Mouse (Mus musculus): Measurements from ENCODE around the gene Cyp4a12a. TPM values are rescaled to one million over a fixed set of nuclear protein-coding genes. Genes with fewer than 3 reads are reported as not detected.
"Not testable (repeated sequence)": the region's sequence is repeated elsewhere in the genome, so short reads cannot be mapped to it uniquely, and the experiment has no call there.

Gene Cyp4a12a
- total and polyA plus RNA-seq, 3 experiments = not detected

DNA sequence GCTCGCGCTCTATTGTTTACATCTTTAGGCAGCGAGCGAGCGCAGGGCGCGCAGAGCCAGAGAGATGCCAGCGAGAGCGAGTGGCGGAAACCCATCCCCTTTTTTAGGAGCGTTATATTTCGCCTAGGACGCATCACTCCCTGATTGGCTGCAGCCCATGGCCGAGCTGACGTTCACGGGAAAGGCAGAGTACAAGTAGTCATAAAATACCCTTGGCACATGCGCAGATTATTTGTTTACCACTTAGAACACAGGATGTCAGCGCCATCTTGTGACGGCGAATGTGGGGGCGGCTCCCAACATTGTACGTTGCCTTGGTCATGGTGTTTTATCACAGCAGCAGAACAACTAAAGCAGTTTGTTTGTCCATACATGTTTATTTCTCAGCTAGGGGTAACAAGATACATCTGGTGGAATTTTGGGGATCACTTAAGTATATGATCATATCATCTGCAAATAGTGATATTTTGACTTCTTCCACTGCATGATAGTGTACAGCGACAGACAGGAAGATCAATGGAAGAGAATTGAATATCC lies 17.5 kb upstream of the Cyp4a12a start:
- H3K27ac ChIP-seq (ENCODE audit: insufficient read depth, low read depth); H3K9ac ChIP-seq (ENCODE audit: insufficient read depth, low read depth); H3K4me3 ChIP-seq (replicated peaks in 1 of 3; ENCODE audit: low read depth in 2 of 3, low read length in 2 of 3, poor library complexity in 1 of 3); in situ Hi-C loops (cut with MboI; ENCODE audit: low pct_ligation_motif_present, low pct_unique_long_range_greater_than_20kb, low sequenced_read_pairs); H3K36me3 ChIP-seq (replicated peaks in 1 of 2; ENCODE audit: control insufficient read depth in 1 of 2, insufficient read depth in 1 of 2, low read length in 1 of 2); DNase-seq (ENCODE audit: extremely low read depth); dilution Hi-C loops (cut with MboI; ENCODE audit: extremely low pct_ligation_motif_present, extremely low pct_unique_long_range_greater_than_20kb, low sequenced_read_pairs); H3K4me2 ChIP-seq (ENCODE audit: insufficient read depth, low read depth, poor library complexity, severe bottlenecking); H3K4me1 ChIP-seq (ENCODE audit: control insufficient read depth in 1 of 2, insufficient read depth in 2 of 2); H3K9me3 ChIP-seq (replicated peaks; ENCODE audit: low read length); H3K79me2 ChIP-seq (replicated peaks; ENCODE audit: control insufficient read depth, extremely low read depth, insufficient read depth, poor library complexity, severe bottlenecking): not testable (repeated sequence)
- H3K27me3 ChIP-seq (replicated peaks) = peaks cover 15% of the 10 kb centered on the region

GRCm38 (mm10) chr4:115325722-115326121 lies 26.9 kb downstream of the Cyp4a12a start:
- H3K9ac ChIP-seq (ENCODE audit: insufficient read depth, low read depth); dilution Hi-C loops (cut with MboI; ENCODE audit: extremely low pct_ligation_motif_present, extremely low pct_unique_long_range_greater_than_20kb, low sequenced_read_pairs); H3K4me1 ChIP-seq (ENCODE audit: control insufficient read depth in 1 of 2, insufficient read depth in 2 of 2); H3K36me3 ChIP-seq (replicated peaks in 1 of 2; ENCODE audit: control insufficient read depth in 1 of 2, insufficient read depth in 1 of 2, low read length in 1 of 2); DNase-seq (ENCODE audit: extremely low read depth); H3K9me3 ChIP-seq (replicated peaks; ENCODE audit: low read length); H3K27me3 ChIP-seq (replicated peaks); H3K27ac ChIP-seq (ENCODE audit: insufficient read depth, low read depth); H3K4me2 ChIP-seq (ENCODE audit: insufficient read depth, low read depth, poor library complexity, severe bottlenecking); in situ Hi-C loops (cut with MboI; ENCODE audit: low pct_ligation_motif_present, low pct_unique_long_range_greater_than_20kb, low sequenced_read_pairs); H3K79me2 ChIP-seq (replicated peaks; ENCODE audit: control insufficient read depth, extremely low read depth, insufficient read depth, poor library complexity, severe bottlenecking); H3K4me3 ChIP-seq (replicated peaks in 1 of 3; ENCODE audit: low read depth in 2 of 3, low read length in 2 of 3, poor library complexity in 1 of 3): not testable (repeated sequence)

DNA sequence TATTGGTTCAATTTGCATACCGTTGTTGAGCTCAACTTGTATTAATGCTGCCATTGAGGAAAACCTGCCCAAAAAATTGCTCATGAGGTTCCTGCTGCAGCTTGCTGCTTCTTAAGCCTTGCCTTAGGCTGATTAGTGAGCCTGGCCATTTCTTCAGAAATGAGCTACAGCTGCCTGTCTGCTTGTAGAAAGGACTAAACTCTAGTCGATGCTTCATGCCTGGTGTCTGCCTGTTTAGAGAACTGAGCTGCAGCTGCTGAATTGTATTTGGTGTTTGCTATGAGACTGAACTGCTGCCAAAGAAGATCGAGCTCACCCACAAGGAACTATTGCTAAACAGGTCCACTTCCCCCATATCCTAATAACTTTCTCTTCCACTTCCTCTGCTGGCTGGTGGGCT lies 66.8 kb downstream of the Cyp4a12a start:
- in situ Hi-C loops (cut with MboI; ENCODE audit: low pct_ligation_motif_present, low pct_unique_long_range_greater_than_20kb, low sequenced_read_pairs); H3K36me3 ChIP-seq (replicated peaks in 1 of 2; ENCODE audit: control insufficient read depth in 1 of 2, insufficient read depth in 1 of 2, low read length in 1 of 2); DNase-seq (ENCODE audit: extremely low read depth); H3K27ac ChIP-seq (ENCODE audit: insufficient read depth, low read depth); H3K9me3 ChIP-seq (replicated peaks; ENCODE audit: low read length); H3K9ac ChIP-seq (ENCODE audit: insufficient read depth, low read depth); H3K4me3 ChIP-seq (replicated peaks in 1 of 3; ENCODE audit: low read depth in 2 of 3, low read length in 2 of 3, poor library complexity in 1 of 3); H3K4me1 ChIP-seq (ENCODE audit: control insufficient read depth in 1 of 2, insufficient read depth in 2 of 2); H3K4me2 ChIP-seq (ENCODE audit: insufficient read depth, low read depth, poor library complexity, severe bottlenecking); H3K27me3 ChIP-seq (replicated peaks); H3K79me2 ChIP-seq (replicated peaks; ENCODE audit: control insufficient read depth, extremely low read depth, insufficient read depth, poor library complexity, severe bottlenecking); dilution Hi-C loops (cut with MboI; ENCODE audit: extremely low pct_ligation_motif_present, extremely low pct_unique_long_range_greater_than_20kb, low sequenced_read_pairs): not testable (repeated sequence)

GRCm38 (mm10) chr4:115368067-115368466 lies 69.2 kb downstream of the Cyp4a12a start:
- peak in 1 of 2 experiments; percentile 40; a peak in 2 of 4 replicates for TF ChIP-seq CTCF (conservative IDR thresholded peaks at IDR 0.05 in 1 of 2, IDR thresholded peaks at IDR 0.05 in 1 of 2; ENCODE audit: low read depth in 2 of 2, low read length in 2 of 2)
- in situ Hi-C loops (cut with MboI; ENCODE audit: low pct_ligation_motif_present, low pct_unique_long_range_greater_than_20kb, low sequenced_read_pairs); dilution Hi-C loops (cut with MboI; ENCODE audit: extremely low pct_ligation_motif_present, extremely low pct_unique_long_range_greater_than_20kb, low sequenced_read_pairs): not testable (repeated sequence)

More at GRCm38 (mm10) chr4:115368067-115368466, 69.2 kb downstream of the Cyp4a12a start:
- not testable (repeated sequence) for H3K4me1 ChIP-seq (ENCODE audit: control insufficient read depth in 1 of 2, insufficient read depth in 2 of 2); H3K4me2 ChIP-seq (ENCODE audit: insufficient read depth, low read depth, poor library complexity, severe bottlenecking); DNase-seq (ENCODE audit: extremely low read depth); H3K79me2 ChIP-seq (replicated peaks; ENCODE audit: control insufficient read depth, extremely low read depth, insufficient read depth, poor library complexity, severe bottlenecking); H3K36me3 ChIP-seq (replicated peaks in 1 of 2; ENCODE audit: control insufficient read depth in 1 of 2, insufficient read depth in 1 of 2, low read length in 1 of 2); H3K9ac ChIP-seq (ENCODE audit: insufficient read depth, low read depth); H3K4me3 ChIP-seq (replicated peaks in 1 of 3; ENCODE audit: low read depth in 2 of 3, low read length in 2 of 3, poor library complexity in 1 of 3); H3K9me3 ChIP-seq (replicated peaks; ENCODE audit: low read length); H3K27me3 ChIP-seq (replicated peaks); H3K27ac ChIP-seq (ENCODE audit: insufficient read depth, low read depth)

Other genes starting within 250 kb of the Cyp4a12a start
- 0.34 and 0.50 TPM in 2 replicates for gene Tal1, start 242.6 kb upstream of the Cyp4a12a start, total RNA-seq (2012; rRNA removed)
- 0.12 and 0.15 TPM in 2 replicates for gene Tal1, start 242.6 kb upstream of the Cyp4a12a start, total RNA-seq (2014; rRNA removed)
- gene Tal1, start 242.6 kb upstream of the Cyp4a12a start, polyA plus RNA-seq (2012; ENCODE audit: insufficient read length, low read depth) = 0.13 and 0.19 TPM in 2 replicates
- gene Pdzk1ip1, start 210.3 kb upstream of the Cyp4a12a start, total RNA-seq (2012; rRNA removed) = 0.21 and 0.55 TPM in 2 replicates
- not detected in 2 replicates for gene Pdzk1ip1, start 210.3 kb upstream of the Cyp4a12a start, total RNA-seq (2014; rRNA removed)
- not detected in 2 replicates for gene Pdzk1ip1, start 210.3 kb upstream of the Cyp4a12a start, polyA plus RNA-seq (2012; ENCODE audit: insufficient read length, low read depth)
- gene Cyp4x1, start 164.8 kb upstream of the Cyp4a12a start, total RNA-seq (2012; rRNA removed) = not detected in 2 replicates
- gene Cyp4x1, start 164.8 kb upstream of the Cyp4a12a start, total RNA-seq (2014; rRNA removed) = not detected in 2 replicates
- gene Cyp4x1, start 164.8 kb upstream of the Cyp4a12a start, polyA plus RNA-seq (2012; ENCODE audit: insufficient read length, low read depth) = 0.07 TPM in 1 of 2 replicates, not detected in the other
- gene Cyp4a29, start 57.0 kb upstream of the Cyp4a12a start, total RNA-seq (2012; rRNA removed) = not detected in 2 replicates
- gene Cyp4a29, start 57.0 kb upstream of the Cyp4a12a start, total RNA-seq (2014; rRNA removed) = not detected in 2 replicates
- not detected in 2 replicates for gene Cyp4a29, start 57.0 kb upstream of the Cyp4a12a start, polyA plus RNA-seq (2012; ENCODE audit: insufficient read length, low read depth)
- not detected in 2 replicates for gene Cyp4a12b, start 112.6 kb downstream of the Cyp4a12a start, total RNA-seq (2012; rRNA removed)
- gene Cyp4a12b, start 112.6 kb downstream of the Cyp4a12a start, total RNA-seq (2014; rRNA removed) = not detected in 2 replicates
- gene Cyp4a12b, start 112.6 kb downstream of the Cyp4a12a start, polyA plus RNA-seq (2012; ENCODE audit: insufficient read length, low read depth) = not detected in 2 replicates
- not detected in 2 replicates for gene Cyp4a30b, start 153.6 kb downstream of the Cyp4a12a start, total RNA-seq (2012; rRNA removed)
- gene Cyp4a30b, start 153.6 kb downstream of the Cyp4a12a start, total RNA-seq (2014; rRNA removed) = not detected in 2 replicates
- not detected in 2 replicates for gene Cyp4a30b, start 153.6 kb downstream of the Cyp4a12a start, polyA plus RNA-seq (2012; ENCODE audit: insufficient read length, low read depth)
- gene Cyp4a14, start 197.1 kb downstream of the Cyp4a12a start, total RNA-seq (2012; rRNA removed) = not detected in 2 replicates
- not detected in 2 replicates for gene Cyp4a14, start 197.1 kb downstream of the Cyp4a12a start, total RNA-seq (2014; rRNA removed)
- gene Cyp4a14, start 197.1 kb downstream of the Cyp4a12a start, polyA plus RNA-seq (2012; ENCODE audit: insufficient read length, low read depth) = not detected in 2 replicates
- gene Cyp4a10, start 219.2 kb downstream of the Cyp4a12a start, total RNA-seq (2012; rRNA removed) = not detected in 2 replicates
- gene Cyp4a10, start 219.2 kb downstream of the Cyp4a12a start, total RNA-seq (2014; rRNA removed) = not detected in 2 replicates
- not detected in 2 replicates for gene Cyp4a10, start 219.2 kb downstream of the Cyp4a12a start, polyA plus RNA-seq (2012; ENCODE audit: insufficient read length, low read depth)

Measured in CH12.LX (cell line).